Mouse (Mus musculus): Measurements from ENCODE around the gene Oxct1. TPM values are rescaled to one million over a fixed set of nuclear protein-coding genes. Genes with fewer than 3 reads are reported as not detected.
A peak's percentile ranks its signal among the peaks of the same experiment; 100 is the strongest.

Oxct1 gene
- polyA plus RNA-seq, 1 experiment from 2014 or later = 432 TPM

- Histone ChIP-seq H3K9me3 (replicated peaks; ENCODE audit: control insufficient read depth, low read length, poor library complexity, severe bottlenecking) (no peaks in the 10 kb centered on the region), H3K9ac (ENCODE audit: low read depth, low read length) (no peak overlapping the region), H3K4me1 (ENCODE audit: control insufficient read depth, insufficient read depth, low read length) (no peaks in the 10 kb centered on the region), H3K27ac (ENCODE audit: low read length) (no peak overlapping the region), H3K4me3 (ENCODE audit: low read depth, low read length) (no peak overlapping the region), H3K4me2 (ENCODE audit: low read length) (no peak overlapping the region), H3K27me3 (ENCODE audit: control insufficient read depth, insufficient read depth, low read depth, low read length) (no peaks in the 10 kb centered on the region), H3K36me3 (ENCODE audit: control insufficient read depth, insufficient read depth, low read length) (no peaks in the 10 kb centered on the region)
- WGBS = 91% methylated on average over 6 of the region's 6 CpGs
- no peak for ATAC-seq
Observed at GRCm38 (mm10) chr15:4119962-4120361, 93.8 kb downstream of the Oxct1 start.

GRCm38 (mm10) chr15:4124648-4125047 is 98.5 kb downstream of the Oxct1 start:
- Histone ChIP-seq H3K9ac (ENCODE audit: low read depth, low read length) (no peak overlapping the region), H3K36me3 (ENCODE audit: control insufficient read depth, insufficient read depth, low read length) (peaks cover 12% of the 10 kb centered on the region; the same call in 1 of the 2 replicates), H3K4me3 (ENCODE audit: low read depth, low read length) (no peak overlapping the region), H3K27me3 (ENCODE audit: control insufficient read depth, insufficient read depth, low read depth, low read length) (no peaks in the 10 kb centered on the region), H3K27ac (ENCODE audit: low read length) (no peak overlapping the region), H3K4me2 (ENCODE audit: low read length) (no peak overlapping the region), H3K4me1 (ENCODE audit: control insufficient read depth, insufficient read depth, low read length) (no peaks in the 10 kb centered on the region), H3K9me3 (replicated peaks; ENCODE audit: control insufficient read depth, low read length, poor library complexity, severe bottlenecking) (no peaks in the 10 kb centered on the region)
- no peak for ATAC-seq
- WGBS = 48% methylated on average over 3 of the region's 3 CpGs

GRCm38 (mm10) chr15:4138524-4138923 is 112.3 kb downstream of the Oxct1 start:
- Histone ChIP-seq H3K27me3 (ENCODE audit: control insufficient read depth, insufficient read depth, low read depth, low read length) (no peaks in the 10 kb centered on the region), H3K4me3 (ENCODE audit: low read depth, low read length) (no peak overlapping the region), H3K9me3 (replicated peaks; ENCODE audit: control insufficient read depth, low read length, poor library complexity, severe bottlenecking) (peaks cover 2% of the 10 kb centered on the region; the same call in 1 of the 2 replicates), H3K27ac (ENCODE audit: low read length) (no peak overlapping the region), H3K4me2 (ENCODE audit: low read length) (no peak overlapping the region), H3K9ac (ENCODE audit: low read depth, low read length) (no peak overlapping the region), H3K4me1 (ENCODE audit: control insufficient read depth, insufficient read depth, low read length) (no peaks in the 10 kb centered on the region), H3K36me3 (ENCODE audit: control insufficient read depth, insufficient read depth, low read length) (0 out of 2 replicates have a peak, but pooled peaks cover 7% of the 10 kb centered on the region)
- 0 out of 2 replicates have a peak, but pooled peaks have one; percentile 25 for ATAC-seq
- 0% methylated on average over 1 of the region's 1 CpGs for WGBS

- ATAC-seq = 0 out of 2 replicates have a peak, but pooled peaks have one; percentile 21
- peaks cover 2% of the 10 kb centered on the region; the same call in 1 of the 2 replicates for H3K9me3 ChIP-seq (replicated peaks; ENCODE audit: control insufficient read depth, low read length, poor library complexity, severe bottlenecking)
- no peak overlapping the region for H3K27ac ChIP-seq (ENCODE audit: low read length)
- H3K27me3 ChIP-seq (ENCODE audit: control insufficient read depth, insufficient read depth, low read depth, low read length) = no peaks in the 10 kb centered on the region
- H3K9ac ChIP-seq (ENCODE audit: low read depth, low read length) = no peak overlapping the region
- no peak overlapping the region for H3K4me2 ChIP-seq (ENCODE audit: low read length)
- no peaks in the 10 kb centered on the region for H3K4me1 ChIP-seq (ENCODE audit: control insufficient read depth, insufficient read depth, low read length)
- no peak overlapping the region for H3K4me3 ChIP-seq (ENCODE audit: low read depth, low read length)
- H3K36me3 ChIP-seq (ENCODE audit: control insufficient read depth, insufficient read depth, low read length) = peaks cover 7% of the 10 kb centered on the region; the same call in 1 of the 2 replicates
- 87% methylated on average over 12 of the region's 12 CpGs for WGBS
Observed at GRCm38 (mm10) chr15:4139516-4139915, 113.3 kb downstream of the Oxct1 start.

- no peaks in the 10 kb centered on the region for H3K9me3 ChIP-seq (replicated peaks; ENCODE audit: control insufficient read depth, low read length, poor library complexity, severe bottlenecking)
- H3K4me1 ChIP-seq (ENCODE audit: control insufficient read depth, insufficient read depth, low read length) = no peaks in the 10 kb centered on the region
- no peak overlapping the region for H3K9ac ChIP-seq (ENCODE audit: low read depth, low read length)
- H3K4me3 ChIP-seq (ENCODE audit: low read depth, low read length) = no peak overlapping the region
- ATAC-seq = no peak
- H3K36me3 ChIP-seq (ENCODE audit: control insufficient read depth, insufficient read depth, low read length) = peaks cover 5% of the 10 kb centered on the region; the same call in 1 of the 2 replicates
- H3K27me3 ChIP-seq (ENCODE audit: control insufficient read depth, insufficient read depth, low read depth, low read length) = no peaks in the 10 kb centered on the region
- H3K4me2 ChIP-seq (ENCODE audit: low read length) = no peak overlapping the region
- WGBS = 88% methylated on average over 5 of the region's 5 CpGs
- H3K27ac ChIP-seq (ENCODE audit: low read length) = no peak overlapping the region
Observed at GRCm38 (mm10) chr15:4145352-4145751, 119.2 kb downstream of the Oxct1 start.

GRCm38 (mm10) chr15:4147700-4148099 is 121.5 kb downstream of the Oxct1 start:
- peaks cover 8% of the 10 kb centered on the region for H3K36me3 ChIP-seq (ENCODE audit: control insufficient read depth, insufficient read depth, low read length)
- no peak overlapping the region for H3K27ac ChIP-seq (ENCODE audit: low read length)
- no peak overlapping the region for H3K4me2 ChIP-seq (ENCODE audit: low read length)
- WGBS = 90% methylated on average over 2 of the region's 2 CpGs
- no peaks in the 10 kb centered on the region for H3K27me3 ChIP-seq (ENCODE audit: control insufficient read depth, insufficient read depth, low read depth, low read length)
- no peaks in the 10 kb centered on the region for H3K9me3 ChIP-seq (replicated peaks; ENCODE audit: control insufficient read depth, low read length, poor library complexity, severe bottlenecking)
- H3K4me1 ChIP-seq (ENCODE audit: control insufficient read depth, insufficient read depth, low read length) = no peaks in the 10 kb centered on the region
- no peak for ATAC-seq
- no peak overlapping the region for H3K9ac ChIP-seq (ENCODE audit: low read depth, low read length)
- H3K4me3 ChIP-seq (ENCODE audit: low read depth, low read length) = no peak overlapping the region

- Histone ChIP-seq H3K4me1 (ENCODE audit: control insufficient read depth, insufficient read depth, low read length) (no peaks in the 10 kb centered on the region), H3K9ac (ENCODE audit: low read depth, low read length) (no peak overlapping the region), H3K9me3 (replicated peaks; ENCODE audit: control insufficient read depth, low read length, poor library complexity, severe bottlenecking) (no peaks in the 10 kb centered on the region), H3K27ac (ENCODE audit: low read length) (no peak overlapping the region), H3K4me2 (ENCODE audit: low read length) (no peak overlapping the region), H3K27me3 (ENCODE audit: control insufficient read depth, insufficient read depth, low read depth, low read length) (no peaks in the 10 kb centered on the region), H3K4me3 (ENCODE audit: low read depth, low read length) (no peak overlapping the region), H3K36me3 (ENCODE audit: control insufficient read depth, insufficient read depth, low read length) (peaks cover 10% of the 10 kb centered on the region)
- peak; percentile 59 for ATAC-seq
- WGBS = 70% methylated on average over 8 of the region's 8 CpGs
Observed at GRCm38 (mm10) chr15:4148649-4149389, 122.6 kb downstream of the Oxct1 start.

- no peaks in the 10 kb centered on the region for H3K27me3 ChIP-seq (ENCODE audit: control insufficient read depth, insufficient read depth, low read depth, low read length)
- H3K4me3 ChIP-seq (ENCODE audit: low read depth, low read length) = no peak overlapping the region
- no peak for ATAC-seq
- H3K4me1 ChIP-seq (ENCODE audit: control insufficient read depth, insufficient read depth, low read length) = no peaks in the 10 kb centered on the region
- H3K27ac ChIP-seq (ENCODE audit: low read length) = no peak overlapping the region
- peaks cover 17% of the 10 kb centered on the region for H3K36me3 ChIP-seq (ENCODE audit: control insufficient read depth, insufficient read depth, low read length)
- H3K4me2 ChIP-seq (ENCODE audit: low read length) = no peak overlapping the region
- H3K9ac ChIP-seq (ENCODE audit: low read depth, low read length) = no peak overlapping the region
- 90% methylated on average over 4 of the region's 4 CpGs for WGBS
- no peaks in the 10 kb centered on the region for H3K9me3 ChIP-seq (replicated peaks; ENCODE audit: control insufficient read depth, low read length, poor library complexity, severe bottlenecking)
Observed at GRCm38 (mm10) chr15:4154646-4155045, 128.5 kb downstream of the Oxct1 start.

- H3K4me3 ChIP-seq (ENCODE audit: low read depth, low read length) = no peak overlapping the region
- H3K9ac ChIP-seq (ENCODE audit: low read depth, low read length) = no peak overlapping the region
- H3K4me1 ChIP-seq (ENCODE audit: control insufficient read depth, insufficient read depth, low read length) = no peaks in the 10 kb centered on the region
- WGBS = 86% methylated on average over 2 of the region's 2 CpGs
- no peaks in the 10 kb centered on the region for H3K36me3 ChIP-seq (ENCODE audit: control insufficient read depth, insufficient read depth, low read length)
- H3K27ac ChIP-seq (ENCODE audit: low read length) = no peak overlapping the region
- H3K27me3 ChIP-seq (ENCODE audit: control insufficient read depth, insufficient read depth, low read depth, low read length) = no peaks in the 10 kb centered on the region
- no peaks in the 10 kb centered on the region for H3K9me3 ChIP-seq (replicated peaks; ENCODE audit: control insufficient read depth, low read length, poor library complexity, severe bottlenecking)
- ATAC-seq = no peak
- H3K4me2 ChIP-seq (ENCODE audit: low read length) = no peak overlapping the region
Observed at GRCm38 (mm10) chr15:4167946-4168345, 141.8 kb downstream of the Oxct1 start.

All from midbrain, embryonic 16.5 days (tissue).